In genomic region chr1:58621996-58622748, GRCm38 (mm10) we compare ENCODE assay signal across 8 mouse cellular contexts. TPM values are rescaled to one million over a fixed set of nuclear protein-coding genes. Genes with fewer than 3 reads are reported as not detected.
A peak's percentile ranks its signal among the peaks of the same experiment; 100 is the strongest.
DNase-seq lines count a peak whose midpoint lies in the region; ATAC-seq lines count a peak whose summit lies in the region.
"Had no signal": no experiment of that assay in that cellular context is flagged by ENCODE, and none has a peak within 500 bp of the region (broad histone marks: within the 10 kb centered on the region; RNA-seq: fewer than 3 reads in every experiment).

No protein-coding gene starts in this region.

- H3K27me3 ChIP-seq in hindbrain, embryonic 15.5 days, result no peaks in the 10 kb centered on the region
- H3K27me3 ChIP-seq in hindbrain, embryonic 13.5 days, result no peaks in the 10 kb centered on the region
- H3K27me3 ChIP-seq: midbrain, embryonic 12.5 days had no signal

- no peak overlapping the region for H3K27ac ChIP-seq in hindbrain, embryonic 15.5 days (replicated peaks)
- no peak overlapping the region for H3K27ac ChIP-seq in hindbrain, embryonic 13.5 days
- H3K27ac ChIP-seq: midbrain, embryonic 12.5 days had no signal

- H3K4me3 ChIP-seq in hindbrain, embryonic 15.5 days, result no peak overlapping the region
- no peak overlapping the region for H3K4me3 ChIP-seq in hindbrain, embryonic 13.5 days
- H3K4me3 ChIP-seq: midbrain, embryonic 12.5 days had no signal

- no peak overlapping the region for H3K9ac ChIP-seq in hindbrain, embryonic 15.5 days
- no peak overlapping the region for H3K9ac ChIP-seq in hindbrain, embryonic 13.5 days
- H3K9ac ChIP-seq: midbrain, embryonic 12.5 days had no signal

- H3K4me2 ChIP-seq in hindbrain, embryonic 15.5 days, result no peak overlapping the region
- no peak overlapping the region for H3K4me2 ChIP-seq in hindbrain, embryonic 13.5 days
- H3K4me2 ChIP-seq: midbrain, embryonic 12.5 days had no signal

- peak; percentile 42 for DNase-seq in testis, postnatal 14 days (ENCODE audit: low spot score)
- no peak for DNase-seq in testis, postnatal 10 days (ENCODE audit: low spot score)
- DNase-seq in layer of hippocampus, adult 8-10 months (ENCODE audit: low spot score in 2 of 2), result peak; percentile 43
- no peak for DNase-seq in spleen, postnatal 4 days (ENCODE audit: low spot score in 2 of 2)
- DNase-seq in gastrocnemius, adult 8-10 months (ENCODE audit: low spot score in 2 of 2), result no peak

- H3K36me3 ChIP-seq in hindbrain, embryonic 15.5 days, result no peaks in the 10 kb centered on the region
- no peaks in the 10 kb centered on the region for H3K36me3 ChIP-seq in hindbrain, embryonic 13.5 days
- H3K36me3 ChIP-seq: midbrain, embryonic 12.5 days had no signal

- peak; percentile 48; the same call in 1 of the 2 replicates for ATAC-seq in hindbrain, embryonic 15.5 days (ENCODE audit: low FRiP score, low read depth)
- ATAC-seq in hindbrain, embryonic 13.5 days (ENCODE audit: low FRiP score), result no peak

- no peaks in the 10 kb centered on the region for H3K9me3 ChIP-seq in hindbrain, embryonic 15.5 days
- H3K9me3 ChIP-seq in hindbrain, embryonic 13.5 days, result no peaks in the 10 kb centered on the region
- H3K9me3 ChIP-seq: midbrain, embryonic 12.5 days had no signal

- 70% methylated on average over 7 of the region's 7 CpGs for WGBS in hindbrain, embryonic 15.5 days
- 68% methylated on average over 7 of the region's 7 CpGs for WGBS in hindbrain, embryonic 13.5 days

- H3K4me1 ChIP-seq in hindbrain, embryonic 15.5 days (replicated peaks), result no peaks in the 10 kb centered on the region
- H3K4me1 ChIP-seq in hindbrain, embryonic 13.5 days (replicated peaks), result no peaks in the 10 kb centered on the region; the same call in 1 of the 2 replicates
- H3K4me1 ChIP-seq: midbrain, embryonic 12.5 days had no signal

RNA-seq across cellular contexts. Expression of gene Ndufb3, which starts 36.0 kb away (rescaled TPM):
- 174 and 195 TPM in 2 replicates for polyA plus RNA-seq in hindbrain, embryonic 15.5 days (2015; fragmentation: Nextera tagmentation; extraction: Ambion mirVana)
- polyA plus RNA-seq in hindbrain, embryonic 13.5 days (2015; fragmentation: Nextera tagmentation; extraction: Ambion mirVana), result 199 and 210 TPM in 2 replicates
- 100 to 1,000 TPM; 104 to 121 (median 107) TPM for total RNA-seq in layer of hippocampus, adult 8-10 months (2022)
- total RNA-seq in gastrocnemius, adult 8-10 months (2022), result 100 to 1,000 TPM; 138 to 174 (median 156) TPM

RNA-seq across cellular contexts. Expression of gene Fam126b, which starts 36.0 kb away (rescaled TPM):
- polyA plus RNA-seq in hindbrain, embryonic 15.5 days (2015; fragmentation: Nextera tagmentation; extraction: Ambion mirVana), result 12.9 and 14.5 TPM in 2 replicates
- 9.9 and 13.5 TPM in 2 replicates for polyA plus RNA-seq in hindbrain, embryonic 13.5 days (2015; fragmentation: Nextera tagmentation; extraction: Ambion mirVana)
- 100 to 1,000 TPM in 3 of 4 experiments, 10 to 100 TPM in 1; 96.6 to 156 (median 127) TPM for total RNA-seq in layer of hippocampus, adult 8-10 months (2022)
- 10 to 100 TPM in 2 of 4 experiments, 1 to 10 TPM in 2; 6.9 to 11.5 (median 8.8) TPM for total RNA-seq in gastrocnemius, adult 8-10 months (2022)

Comparison
In these comparisons a context has a peak if more than half of its experiments do, and no peak if none do; other contexts are left out.
1. DNase-seq: peak in testis, postnatal 14 days (single experiment) and layer of hippocampus, adult 8-10 months (2 of 2); none in testis, postnatal 10 days (single experiment), spleen, postnatal 4 days (0 of 2) and gastrocnemius, adult 8-10 months (0 of 2).
2. RNA of gene Fam126b, which starts 36.0 kb away (total RNA-seq): 96.6 to 156 TPM in layer of hippocampus, adult 8-10 months; 6.9 to 11.5 TPM in gastrocnemius, adult 8-10 months; every median in the first group is over 4 times any median in the second.